Mouse (Mus musculus) forebrain, embryonic 11.5 days (tissue): ENCODE results near the gene Rcl1. TPM values are rescaled to one million over a fixed set of nuclear protein-coding genes. Genes with fewer than 3 reads are reported as not detected.

ENCODE experiments used
- ATAC-seq: fragments of 200-750 bp; cut with Nextera tagmentation; replicated peaks from 2 replicates; pipeline ENCODE4 v1.8.0; 2017; ENCODE audit warnings: moderate TSS enrichment; ENCODE audit not compliant: low FRiP score
- DNase-seq: peaks from one replicate; pipeline ENCODE4 v3.0.0-alpha.2; 2017; ENCODE audit warnings: low spot score
- H3K27ac ChIP-seq: fragments of 300-500 bp; sonication (generic); 2 replicates; pipeline ENCODE4 v1.5.1; 2014; ENCODE audit warnings: low read depth, low read length
- H3K27me3 ChIP-seq: fragments of 300-500 bp; sonication (generic); 2 replicates; pipeline ENCODE4 v1.6.1; 2014; ENCODE audit warnings: mild to moderate bottlenecking, low read length, mixed read lengths; ENCODE audit not compliant: control insufficient read depth, insufficient read depth
- H3K36me3 ChIP-seq: fragments of 300-500 bp; sonication (generic); 2 replicates; pipeline ENCODE4 v1.6.1; 2014; ENCODE audit warnings: mild to moderate bottlenecking, low read length, moderate library complexity, mixed read lengths; ENCODE audit not compliant: control insufficient read depth, insufficient read depth
- H3K4me1 ChIP-seq: fragments of 300-500 bp; sonication (generic); replicated peaks from 2 replicates; pipeline ENCODE4 v1.6.1; 2014; ENCODE audit warnings: low read length, mixed read lengths; ENCODE audit not compliant: control insufficient read depth, insufficient read depth
- H3K4me2 ChIP-seq: fragments of 300-500 bp; sonication (generic); 2 replicates; pipeline ENCODE4 v1.6.1; 2014; ENCODE audit warnings: low read depth, mild to moderate bottlenecking, low read length, moderate library complexity, mixed read lengths; ENCODE audit not compliant: severe bottlenecking
- H3K4me3 ChIP-seq: fragments of 300-500 bp; sonication (generic); 2 replicates; pipeline ENCODE4 v1.5.1; 2014; ENCODE audit warnings: low read depth, low read length
- H3K9ac ChIP-seq: fragments of 300-500 bp; sonication (generic); 2 replicates; pipeline ENCODE4 v1.6.1; 2014; ENCODE audit warnings: low read length
- H3K9me3 ChIP-seq: fragments of 300-500 bp; sonication (generic); 2 replicates; pipeline ENCODE4 v1.6.1; 2016; ENCODE audit warnings: low read length, mixed read lengths; ENCODE audit not compliant: control insufficient read depth
- WGBS: fragments of 180-500 bp; shearing (Covaris S2); extraction: QIAGEN DNeasy Blood & Tissue Kit; methylation state at CpG from one replicate; pipeline ENCODE4 v1.1.7; 2014; 5-methylcytosine and 5-hydroxymethylcytosine counted together
- polyA plus RNA-seq: library from polyadenylated mRNA; unstranded; fragments of >200 nt; fragmentation: Nextera tagmentation; extraction: Ambion mirVana; gene quantifications from 2 replicates; pipeline ENCODE4 v1.2.1, GENCODE M21; 2014

Rcl1 gene
- polyA plus RNA-seq, 1 experiment from 2014 or later = 52.2 TPM

DNA sequence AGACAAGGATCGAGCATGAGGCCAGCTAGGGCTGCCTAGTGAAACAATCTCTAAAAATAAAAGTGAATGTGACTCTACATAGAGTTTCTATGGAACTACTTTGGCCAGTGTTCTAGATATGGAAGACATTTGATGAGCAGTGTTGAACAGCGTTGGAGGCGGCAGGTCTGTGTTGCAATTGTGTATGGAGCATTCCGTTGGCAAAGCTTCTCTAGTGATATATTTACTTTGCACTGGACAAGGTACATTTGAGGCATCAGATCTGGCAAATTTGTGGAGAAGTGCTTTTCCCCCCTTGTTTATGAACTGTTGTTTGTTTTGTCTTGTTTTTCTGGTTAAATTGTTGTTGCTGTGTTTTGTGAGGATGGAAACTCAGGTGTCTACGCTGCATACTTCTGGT, 28.4 kb downstream of the Rcl1 start:
- 90% methylated on average over 5 of the region's 5 CpGs for WGBS
- no peak overlapping the region for H3K9ac ChIP-seq
- H3K4me2 ChIP-seq = no peak overlapping the region
- no peaks in the 10 kb centered on the region for H3K4me1 ChIP-seq
- peaks cover 3% of the 10 kb centered on the region; the same call in 1 of the 2 replicates for H3K36me3 ChIP-seq
- no peak overlapping the region for H3K4me3 ChIP-seq
- H3K9me3 ChIP-seq = no peaks in the 10 kb centered on the region
- no peaks in the 10 kb centered on the region for H3K27me3 ChIP-seq
- ATAC-seq = no peak
- no peak for DNase-seq
- H3K27ac ChIP-seq = no peak overlapping the region

DNA sequence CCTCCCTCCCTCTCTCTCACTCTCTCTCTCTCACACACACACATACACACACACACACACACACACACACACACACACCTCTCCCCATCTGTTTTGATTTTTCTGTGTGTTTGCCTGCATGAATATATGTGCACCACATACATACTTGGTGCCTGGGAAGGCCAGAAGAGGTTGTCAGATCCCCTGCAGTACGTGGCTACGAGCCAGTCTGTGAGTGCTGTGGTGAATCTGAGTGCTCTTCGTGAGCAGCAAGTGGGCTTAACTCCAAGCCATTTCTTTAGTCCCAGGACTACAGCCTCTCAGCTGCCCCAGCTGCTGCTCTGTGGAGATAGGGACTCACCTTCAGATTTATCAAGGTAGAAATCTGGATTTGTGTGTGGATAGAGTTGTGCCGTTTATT, 30.0 kb downstream of the Rcl1 start:
- ATAC-seq = no peak
- no peaks in the 10 kb centered on the region for H3K9me3 ChIP-seq
- H3K4me2 ChIP-seq = no peak overlapping the region
- WGBS = 95% methylated on average over 4 of the region's 4 CpGs
- H3K4me3 ChIP-seq = no peak overlapping the region
- H3K36me3 ChIP-seq = peaks cover 3% of the 10 kb centered on the region; the same call in 1 of the 2 replicates
- DNase-seq = no peak
- no peak overlapping the region for H3K9ac ChIP-seq
- H3K27me3 ChIP-seq = no peaks in the 10 kb centered on the region
- H3K27ac ChIP-seq = no peak overlapping the region
- no peaks in the 10 kb centered on the region for H3K4me1 ChIP-seq

DNA sequence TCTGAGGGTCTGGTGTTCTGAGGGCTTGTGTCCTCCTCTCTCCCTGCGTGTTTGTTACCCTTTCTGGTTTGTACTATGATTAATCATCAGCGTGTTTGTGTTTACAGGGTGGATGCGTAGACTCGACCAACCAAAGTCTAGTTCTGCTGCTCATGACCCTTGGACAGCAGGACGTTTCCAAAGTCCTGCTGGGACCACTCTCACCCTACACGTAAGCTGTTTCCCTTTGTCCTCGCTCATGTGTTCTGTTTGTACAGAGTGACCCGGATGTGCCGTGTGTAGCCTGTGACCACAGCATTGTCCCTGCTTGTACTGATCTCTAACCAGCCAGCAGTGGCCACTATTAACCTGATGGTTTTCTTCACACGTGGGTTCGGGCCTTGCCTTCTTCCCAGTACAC, 33.1 kb downstream of the Rcl1 start:
- Histone ChIP-seq H3K9ac (no peak overlapping the region), H3K9me3 (no peaks in the 10 kb centered on the region), H3K27me3 (no peaks in the 10 kb centered on the region), H3K36me3 (peaks cover 3% of the 10 kb centered on the region; the same call in 1 of the 2 replicates), H3K4me3 (no peak overlapping the region), H3K4me2 (no peak overlapping the region), H3K4me1 (no peaks in the 10 kb centered on the region), H3K27ac (no peak overlapping the region)
- ATAC-seq (no peak), DNase-seq (no peak)
- 90% methylated on average over 11 of the region's 11 CpGs for WGBS

DNA sequence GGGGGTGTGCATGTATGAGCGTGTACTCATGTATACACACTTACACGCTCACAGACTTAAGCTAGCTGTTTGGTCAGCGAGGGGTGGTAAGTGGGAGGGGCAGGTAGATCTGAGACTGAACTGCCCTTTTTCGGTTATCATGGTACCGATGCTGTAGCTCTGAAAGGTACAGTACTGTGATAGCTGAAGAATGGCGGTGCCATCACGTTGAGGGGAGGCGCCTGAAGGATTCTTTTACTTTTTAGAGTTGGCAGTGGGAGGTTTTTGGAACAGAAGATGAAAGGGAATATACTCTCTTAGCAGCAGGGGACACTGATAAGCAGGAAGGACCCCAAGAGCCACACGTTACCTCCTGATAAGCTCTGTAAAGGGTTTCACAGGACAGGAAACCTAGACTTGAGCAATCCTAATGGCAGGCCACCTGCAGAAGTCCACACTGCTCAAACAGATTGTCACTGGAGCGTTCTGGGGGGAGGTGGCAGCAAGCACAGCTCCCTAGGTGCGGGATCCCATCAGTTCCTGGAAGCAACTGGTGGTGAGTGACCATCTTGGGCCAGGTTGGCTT, 34.1 kb downstream of the Rcl1 start:
- peaks cover 3% of the 10 kb centered on the region; the same call in 1 of the 2 replicates for H3K36me3 ChIP-seq
- no peaks in the 10 kb centered on the region for H3K27me3 ChIP-seq
- H3K9me3 ChIP-seq = no peaks in the 10 kb centered on the region
- no peaks in the 10 kb centered on the region for H3K4me1 ChIP-seq
- no peak for DNase-seq
- no peak overlapping the region for H3K4me2 ChIP-seq
- 90% methylated on average over 11 of the region's 11 CpGs for WGBS
- no peak overlapping the region for H3K4me3 ChIP-seq
- H3K27ac ChIP-seq = no peak overlapping the region
- no peak overlapping the region for H3K9ac ChIP-seq
- ATAC-seq = no peak

DNA sequence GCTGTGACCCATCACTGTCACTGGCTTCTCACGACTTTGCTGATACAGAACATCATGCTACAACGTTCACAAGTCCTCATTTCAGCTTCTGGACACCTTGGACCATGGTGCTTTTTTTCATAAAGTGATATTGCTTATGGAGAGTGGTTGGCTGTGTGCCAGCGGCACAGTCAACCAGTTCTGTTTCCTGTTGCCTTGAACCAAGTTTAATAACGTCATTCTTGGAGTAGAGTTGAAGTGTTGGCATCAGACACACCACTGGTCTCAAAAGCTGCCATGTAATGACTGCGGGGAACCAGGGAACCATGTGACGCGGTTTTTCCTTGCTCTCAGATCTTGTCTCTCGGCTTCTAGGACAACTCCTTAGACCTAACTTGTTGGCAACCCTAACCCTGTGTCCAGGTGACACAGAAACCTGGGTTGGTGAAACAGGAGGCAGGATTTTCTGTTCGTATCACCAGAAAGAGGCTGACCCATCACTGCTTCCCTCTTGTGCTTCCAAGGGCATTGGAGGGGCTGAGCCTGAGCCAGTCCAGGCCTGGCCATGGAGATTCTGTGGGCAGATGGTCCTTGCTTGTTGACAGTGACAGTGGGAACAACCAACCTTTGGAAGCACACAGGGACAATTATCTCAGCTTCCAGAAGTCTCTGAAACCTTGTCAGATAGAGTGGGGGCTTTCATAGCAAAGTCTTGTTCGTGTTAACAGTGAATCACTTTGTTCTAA, 37.5 kb downstream of the Rcl1 start:
- Histone ChIP-seq H3K36me3 (peaks cover 3% of the 10 kb centered on the region; the same call in 1 of the 2 replicates), H3K9me3 (no peaks in the 10 kb centered on the region), H3K4me3 (no peak overlapping the region), H3K9ac (no peak overlapping the region), H3K4me1 (no peaks in the 10 kb centered on the region), H3K27ac (no peak overlapping the region), H3K27me3 (no peaks in the 10 kb centered on the region), H3K4me2 (no peak overlapping the region)
- WGBS = 91% methylated on average over 10 of the region's 10 CpGs
- ATAC-seq = no peak
- DNase-seq = no peak

DNA sequence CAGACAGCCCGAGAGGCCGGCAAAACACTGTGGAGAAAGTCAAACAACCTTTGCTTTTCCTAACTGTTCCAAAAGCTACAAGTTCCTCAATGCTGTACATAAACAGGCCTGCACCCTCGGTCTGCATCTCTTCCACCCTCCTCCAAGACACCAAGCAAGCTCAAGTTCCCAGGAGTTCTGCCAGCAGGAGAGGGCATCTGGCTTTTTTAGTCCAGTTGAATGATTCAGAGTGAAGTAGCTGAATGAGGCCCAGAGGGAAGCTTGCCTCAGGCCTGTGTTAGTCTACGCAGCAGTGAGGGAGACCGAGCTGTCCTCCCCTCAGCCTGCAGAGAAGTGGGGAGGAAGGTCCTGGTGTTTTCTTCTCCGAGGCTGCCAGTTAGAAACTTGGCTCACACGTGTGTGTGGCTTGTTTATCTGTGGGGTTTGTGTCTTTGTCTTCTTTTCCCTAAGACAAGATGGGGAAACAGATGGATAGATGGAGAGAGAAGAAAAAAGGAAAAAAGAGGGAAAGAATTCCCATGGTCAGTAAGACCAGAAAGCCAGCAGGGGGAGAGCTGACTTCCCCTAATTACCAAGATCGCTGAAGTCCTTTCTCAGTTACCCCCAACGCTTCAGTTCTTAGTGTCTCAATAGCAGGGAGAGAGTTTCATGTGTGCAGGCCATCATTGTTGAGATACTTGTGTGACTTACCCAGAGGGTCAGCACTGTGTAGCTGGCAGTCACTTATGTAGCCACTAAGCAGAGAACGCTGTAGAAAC, 38.7 kb downstream of the Rcl1 start:
- ATAC-seq (no peak), DNase-seq (no peak)
- 84% methylated on average over 10 of the region's 10 CpGs for WGBS
- H3K36me3 ChIP-seq = no peaks in the 10 kb centered on the region; the same call in 1 of the 2 replicates
- no peak overlapping the region for H3K4me2 ChIP-seq
- H3K4me3 ChIP-seq = no peak overlapping the region
- no peak overlapping the region for H3K9ac ChIP-seq
- no peaks in the 10 kb centered on the region for H3K9me3 ChIP-seq
- no peaks in the 10 kb centered on the region for H3K4me1 ChIP-seq
- no peaks in the 10 kb centered on the region for H3K27me3 ChIP-seq
- H3K27ac ChIP-seq = no peak overlapping the region

DNA sequence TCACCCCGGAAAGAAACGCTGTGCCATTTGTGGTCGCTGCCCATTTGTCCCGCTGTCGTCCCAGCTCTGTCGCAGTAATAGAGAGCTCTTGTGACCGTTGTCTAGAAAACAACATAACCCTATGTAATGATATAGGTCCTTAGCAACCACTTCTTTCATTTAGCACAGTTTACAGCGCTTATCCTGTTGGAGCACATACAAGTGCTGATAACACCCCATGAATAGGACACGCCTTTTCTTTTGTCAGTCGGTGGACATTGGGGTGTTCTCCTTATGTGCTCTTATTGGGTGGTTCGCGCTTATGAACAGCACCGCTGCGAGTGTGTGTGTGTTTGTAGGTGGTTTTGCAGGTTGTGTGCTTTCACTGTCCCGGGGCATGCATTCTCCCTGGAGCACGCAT, 39.8 kb downstream of the Rcl1 start:
- Histone ChIP-seq H3K9ac (no peak overlapping the region), H3K27me3 (no peaks in the 10 kb centered on the region), H3K9me3 (no peaks in the 10 kb centered on the region), H3K4me3 (no peak overlapping the region), H3K27ac (no peak overlapping the region), H3K4me2 (no peak overlapping the region), H3K4me1 (no peaks in the 10 kb centered on the region), H3K36me3 (no peaks in the 10 kb centered on the region; the same call in 1 of the 2 replicates)
- ATAC-seq = no peak
- 94% methylated on average over 16 of the region's 16 CpGs for WGBS
- DNase-seq = no peak

DNA sequence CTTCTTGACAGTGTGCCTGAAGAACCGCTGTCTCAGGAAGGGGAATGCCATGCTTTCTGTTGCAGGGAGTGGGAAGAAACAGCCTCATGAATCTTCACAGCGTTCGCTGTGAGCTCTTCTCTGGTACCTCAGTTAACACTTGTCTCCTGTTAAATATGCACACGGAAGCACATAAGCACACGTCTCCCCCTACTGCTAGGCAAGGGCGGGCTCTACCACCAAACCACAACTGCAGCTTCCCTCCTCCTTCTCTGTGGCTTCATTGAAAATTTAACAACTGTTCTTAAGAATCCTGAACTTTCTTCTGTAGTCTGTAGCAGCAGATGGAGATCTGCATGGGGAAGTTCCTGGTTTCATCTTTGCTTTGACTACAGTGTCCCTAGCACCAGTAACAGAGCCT, 41.1 kb downstream of the Rcl1 start:
- DNase-seq = no peak
- ATAC-seq = no peak
- no peak overlapping the region for H3K27ac ChIP-seq
- no peak overlapping the region for H3K9ac ChIP-seq
- no peaks in the 10 kb centered on the region; the same call in 1 of the 2 replicates for H3K36me3 ChIP-seq
- no peaks in the 10 kb centered on the region for H3K9me3 ChIP-seq
- no peak overlapping the region for H3K4me2 ChIP-seq
- H3K4me1 ChIP-seq = no peaks in the 10 kb centered on the region
- no peaks in the 10 kb centered on the region for H3K27me3 ChIP-seq
- 87% methylated on average over 6 of the region's 6 CpGs for WGBS
- H3K4me3 ChIP-seq = no peak overlapping the region
